Mouse (Mus musculus): ENCODE measurements around the gene Emilin3. TPM values are rescaled to one million over a fixed set of nuclear protein-coding genes. Genes with fewer than 3 reads are reported as not detected.
"Not testable (repeated sequence)": the region's sequence is repeated elsewhere in the genome, so short reads cannot be mapped to it uniquely, and the experiment has no call there.

The Emilin3 gene
- 2.8 and 5.0 TPM in 2 replicates for total RNA-seq (2012; rRNA removed)

DNA sequence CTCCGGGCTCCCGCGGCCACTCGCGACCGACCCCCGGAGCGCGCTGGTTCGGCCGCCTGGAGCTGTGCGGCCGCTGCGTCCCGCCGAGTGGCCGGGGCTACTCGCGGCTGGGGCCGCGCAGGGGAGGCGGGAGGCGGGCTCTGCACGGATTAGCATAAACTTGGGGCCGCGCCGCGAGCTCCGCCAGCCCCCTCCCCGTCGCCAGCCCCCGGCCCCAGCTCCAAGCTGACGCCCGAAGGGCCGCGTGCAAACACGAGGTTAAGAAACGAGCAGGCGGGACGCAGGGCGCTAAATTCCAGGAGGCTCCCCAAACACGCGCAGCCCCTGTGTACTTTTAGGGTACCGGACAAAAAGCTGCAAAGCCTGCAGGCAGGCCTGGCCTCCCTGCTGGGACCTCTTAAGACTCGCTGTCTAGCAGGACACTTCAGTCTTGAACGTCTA is at the start of gene Emilin3:
Gene Emilin3 (minus strand): TSS at position 98 of the 441 bp plus-strand sequence.
- TF ChIP-seq MAFK (IDR thresholded peaks at IDR 0.05; ENCODE audit: insufficient read depth, low read depth, low read length): no peak
- no peak for TF ChIP-seq HCFC1 (IDR thresholded peaks at IDR 0.05; ENCODE audit: borderline replicate concordance, insufficient read depth, low read length)
- TF ChIP-seq ZC3H11A (IDR thresholded peaks at IDR 0.05; ENCODE audit: borderline replicate concordance, low read depth, low read length): no peak
- TF ChIP-seq CHD2 (IDR thresholded peaks at IDR 0.05; ENCODE audit: low read depth, low read length): no peak
- TF ChIP-seq ZNF384 (IDR thresholded peaks at IDR 0.05; ENCODE audit: low read depth, low read length): no peak
- no peaks in the 10 kb centered on the region for H3K9me3 ChIP-seq (ENCODE audit: control insufficient read depth, insufficient read depth, low read depth, low read length)
- in situ Hi-C loops (cut with MboI; ENCODE audit: low sequenced_read_pairs in 2 of 2, unreplicated experiment in 2 of 2): no loop called here
- H3K27ac ChIP-seq (ENCODE audit: insufficient read depth, low read depth, low read length, poor library complexity, severe bottlenecking): no peak within 1 kb of the TSS
- peak within 1 kb of the TSS; percentile 52 to 85; a peak in 3 of 4 replicates for H3K4me3 ChIP-seq (ENCODE audit: insufficient read depth in 1 of 2, low read depth in 1 of 2, low read length in 2 of 2, poor library complexity in 1 of 2, severe bottlenecking in 1 of 2)
- H3K9ac ChIP-seq (ENCODE audit: insufficient read depth, low read depth, low read length, poor library complexity, severe bottlenecking): peak within 1 kb of the TSS; percentile 73
- DNase-seq (ENCODE audit: low read depth, low spot score): no peak
- H3K4me1 ChIP-seq (ENCODE audit: control insufficient read depth in 2 of 2, insufficient read depth in 2 of 2, low read length in 2 of 2, poor library complexity in 1 of 2): peaks cover 0 to 6% of the 10 kb centered on the region in 2 experiments; a peak in 2 of 4 replicates
- no peaks in the 10 kb centered on the region for H3K36me3 ChIP-seq (ENCODE audit: control insufficient read depth, insufficient read depth, low read length, poor library complexity, severe bottlenecking)

DNA sequence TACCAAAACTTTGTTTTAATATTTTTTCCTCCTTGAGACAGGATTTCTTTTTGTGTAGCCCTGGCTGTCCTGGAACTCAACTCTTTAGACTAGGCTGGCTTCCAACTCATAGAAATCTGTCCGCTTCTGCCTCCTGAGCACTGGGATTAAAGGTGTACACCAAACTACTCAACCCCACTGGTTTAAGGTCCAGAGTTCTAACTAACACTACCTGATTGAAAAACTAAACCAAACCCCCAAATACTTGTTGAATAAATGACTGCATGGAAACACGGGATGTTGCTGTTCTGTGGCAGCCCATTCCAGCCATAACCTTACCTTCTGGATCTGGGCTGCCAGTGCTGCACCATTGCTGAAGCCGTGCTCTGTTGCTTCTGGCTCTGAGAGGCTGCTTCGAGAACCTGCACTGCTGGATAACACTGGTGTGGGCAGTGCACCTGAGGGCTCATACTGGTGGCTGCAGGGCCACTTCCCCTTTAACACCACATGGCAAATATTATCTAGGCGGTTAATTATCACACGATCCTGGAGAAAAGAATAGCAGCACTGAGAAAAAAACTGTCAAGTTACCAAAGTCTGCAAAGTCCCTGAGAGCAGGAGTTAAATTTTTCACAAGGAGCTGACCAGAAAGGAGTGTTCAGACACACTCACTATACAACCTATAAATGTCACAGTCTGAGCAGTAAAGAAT is 49.0 kb upstream of the Emilin3 start:
- Histone ChIP-seq H3K4me3 (ENCODE audit: insufficient read depth in 1 of 2, low read depth in 1 of 2, low read length in 2 of 2, poor library complexity in 1 of 2, severe bottlenecking in 1 of 2) (no peak overlapping the region), H3K4me1 (ENCODE audit: control insufficient read depth in 2 of 2, insufficient read depth in 2 of 2, low read length in 2 of 2, poor library complexity in 1 of 2) (peaks cover 2 to 5% of the 10 kb centered on the region in 2 experiments; a peak in 2 of 4 replicates), H3K9me3 (ENCODE audit: control insufficient read depth, insufficient read depth, low read depth, low read length) (no peaks in the 10 kb centered on the region), H3K36me3 (ENCODE audit: control insufficient read depth, insufficient read depth, low read length, poor library complexity, severe bottlenecking) (peaks cover 22% of the 10 kb centered on the region), H3K27ac (ENCODE audit: insufficient read depth, low read depth, low read length, poor library complexity, severe bottlenecking) (no peak overlapping the region), H3K9ac (ENCODE audit: insufficient read depth, low read depth, low read length, poor library complexity, severe bottlenecking) (no peak overlapping the region)
- DNase-seq (ENCODE audit: low read depth, low spot score): no peak
- in situ Hi-C loops (cut with MboI; ENCODE audit: low sequenced_read_pairs in 2 of 2, unreplicated experiment in 2 of 2): no loop called here
- TF ChIP-seq MAFK (IDR thresholded peaks at IDR 0.05; ENCODE audit: insufficient read depth, low read depth, low read length) (no peak), HCFC1 (IDR thresholded peaks at IDR 0.05; ENCODE audit: borderline replicate concordance, insufficient read depth, low read length) (no peak)

DNA sequence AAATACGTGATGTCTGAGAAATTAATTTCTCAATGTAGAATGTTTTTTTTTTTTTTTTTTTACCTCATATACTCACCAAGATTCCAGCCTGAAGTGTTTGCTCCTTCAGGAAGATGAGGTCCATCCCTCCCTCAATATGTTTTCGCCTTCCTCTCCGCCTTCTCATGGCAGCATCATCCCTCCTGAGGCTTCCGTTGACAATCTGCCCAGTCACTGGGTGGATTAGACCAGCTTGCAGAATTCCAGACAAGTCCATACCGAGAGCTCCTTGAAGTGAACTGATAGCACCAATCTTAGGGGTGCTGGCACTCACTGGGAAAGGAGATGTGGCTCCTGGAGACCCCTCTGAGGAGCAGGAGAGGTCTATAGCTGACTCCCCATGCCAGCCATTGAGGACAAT is 47.8 kb upstream of the Emilin3 start:
- TF ChIP-seq MAFK (IDR thresholded peaks at IDR 0.05; ENCODE audit: insufficient read depth, low read depth, low read length) (no peak), ZNF384 (IDR thresholded peaks at IDR 0.05; ENCODE audit: low read depth, low read length) (no peak), CHD2 (IDR thresholded peaks at IDR 0.05; ENCODE audit: low read depth, low read length) (no peak), HCFC1 (IDR thresholded peaks at IDR 0.05; ENCODE audit: borderline replicate concordance, insufficient read depth, low read length) (no peak), ZC3H11A (IDR thresholded peaks at IDR 0.05; ENCODE audit: borderline replicate concordance, low read depth, low read length) (no peak)
- DNase-seq (ENCODE audit: low read depth, low spot score): no peak
- Histone ChIP-seq H3K4me1 (ENCODE audit: control insufficient read depth in 2 of 2, insufficient read depth in 2 of 2, low read length in 2 of 2, poor library complexity in 1 of 2) (peaks cover 2 to 5% of the 10 kb centered on the region in 2 experiments; a peak in 2 of 4 replicates), H3K36me3 (ENCODE audit: control insufficient read depth, insufficient read depth, low read length, poor library complexity, severe bottlenecking) (peaks cover 21% of the 10 kb centered on the region), H3K4me3 (ENCODE audit: insufficient read depth in 1 of 2, low read depth in 1 of 2, low read length in 2 of 2, poor library complexity in 1 of 2, severe bottlenecking in 1 of 2) (no peak overlapping the region), H3K27ac (ENCODE audit: insufficient read depth, low read depth, low read length, poor library complexity, severe bottlenecking) (no peak overlapping the region), H3K9me3 (ENCODE audit: control insufficient read depth, insufficient read depth, low read depth, low read length) (no peaks in the 10 kb centered on the region), H3K9ac (ENCODE audit: insufficient read depth, low read depth, low read length, poor library complexity, severe bottlenecking) (no peak overlapping the region)
- in situ Hi-C loops (cut with MboI; ENCODE audit: low sequenced_read_pairs in 2 of 2, unreplicated experiment in 2 of 2): no loop called here

DNA sequence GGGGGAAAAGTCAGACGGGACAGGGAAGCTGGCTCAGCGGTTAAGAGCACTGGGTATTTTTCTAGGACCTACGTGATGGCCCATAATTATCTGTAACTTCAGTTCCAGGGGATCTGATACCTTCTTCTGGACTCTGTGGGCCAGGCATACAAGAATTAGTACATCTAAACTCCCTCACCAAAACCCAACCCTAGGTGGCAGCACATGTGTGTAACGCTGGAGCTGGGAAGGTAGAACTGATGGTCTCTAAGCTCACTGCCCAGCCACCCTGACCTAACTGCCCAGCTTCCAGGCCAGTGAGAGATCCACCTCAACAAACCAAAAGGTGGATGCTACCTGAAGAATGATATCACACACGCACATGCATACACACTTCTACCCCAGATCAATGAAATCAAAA is 46.6 kb upstream of the Emilin3 start:
- H3K4me1 ChIP-seq (ENCODE audit: control insufficient read depth in 2 of 2, insufficient read depth in 2 of 2, low read length in 2 of 2, poor library complexity in 1 of 2): peaks cover 2 to 5% of the 10 kb centered on the region in 2 experiments; a peak in 2 of 4 replicates
- TF ChIP-seq ZC3H11A (IDR thresholded peaks at IDR 0.05; ENCODE audit: borderline replicate concordance, low read depth, low read length): no peak
- in situ Hi-C loops (cut with MboI; ENCODE audit: low sequenced_read_pairs in 2 of 2, unreplicated experiment in 2 of 2): no loop called here
- no peaks in the 10 kb centered on the region for H3K9me3 ChIP-seq (ENCODE audit: control insufficient read depth, insufficient read depth, low read depth, low read length)
- DNase-seq (ENCODE audit: low read depth, low spot score): peak; percentile 11
- H3K27ac ChIP-seq (ENCODE audit: insufficient read depth, low read depth, low read length, poor library complexity, severe bottlenecking): no peak overlapping the region
- H3K36me3 ChIP-seq (ENCODE audit: control insufficient read depth, insufficient read depth, low read length, poor library complexity, severe bottlenecking): peaks cover 22% of the 10 kb centered on the region
- no peak overlapping the region for H3K9ac ChIP-seq (ENCODE audit: insufficient read depth, low read depth, low read length, poor library complexity, severe bottlenecking)
- no peak overlapping the region for H3K4me3 ChIP-seq (ENCODE audit: insufficient read depth in 1 of 2, low read depth in 1 of 2, low read length in 2 of 2, poor library complexity in 1 of 2, severe bottlenecking in 1 of 2)

DNA sequence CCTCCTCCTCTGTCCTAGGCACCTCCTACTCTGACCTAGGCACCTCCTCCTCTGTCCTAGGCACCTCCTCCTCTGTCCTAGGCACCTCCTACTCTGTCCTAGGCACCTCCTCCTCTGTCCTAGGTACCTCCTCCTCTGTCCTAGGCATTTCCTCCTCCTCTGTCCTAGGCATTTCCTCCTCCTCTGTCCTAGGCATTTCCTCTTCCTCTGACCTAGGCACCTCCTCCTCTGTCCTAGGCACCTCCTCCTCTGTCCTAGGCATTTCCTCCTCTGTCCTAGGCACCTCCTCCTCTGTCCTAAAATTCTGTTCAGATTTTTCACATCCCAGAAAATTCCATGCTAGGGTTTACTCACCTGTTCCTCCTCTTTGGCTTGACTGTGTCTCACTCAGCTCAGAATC is 45.7 kb upstream of the Emilin3 start:
- in situ Hi-C loops (cut with MboI; ENCODE audit: low sequenced_read_pairs in 2 of 2, unreplicated experiment in 2 of 2); H3K27ac ChIP-seq (ENCODE audit: insufficient read depth, low read depth, low read length, poor library complexity, severe bottlenecking); H3K9me3 ChIP-seq (ENCODE audit: control insufficient read depth, insufficient read depth, low read depth, low read length); H3K4me1 ChIP-seq (ENCODE audit: control insufficient read depth in 2 of 2, insufficient read depth in 2 of 2, low read length in 2 of 2, poor library complexity in 1 of 2); H3K9ac ChIP-seq (ENCODE audit: insufficient read depth, low read depth, low read length, poor library complexity, severe bottlenecking); H3K4me3 ChIP-seq (ENCODE audit: insufficient read depth in 1 of 2, low read depth in 1 of 2, low read length in 2 of 2, poor library complexity in 1 of 2, severe bottlenecking in 1 of 2): not testable (repeated sequence)
- DNase-seq (ENCODE audit: low read depth, low spot score): peak; percentile 38
- peaks cover 27% of the 10 kb centered on the region for H3K36me3 ChIP-seq (ENCODE audit: control insufficient read depth, insufficient read depth, low read length, poor library complexity, severe bottlenecking)

DNA sequence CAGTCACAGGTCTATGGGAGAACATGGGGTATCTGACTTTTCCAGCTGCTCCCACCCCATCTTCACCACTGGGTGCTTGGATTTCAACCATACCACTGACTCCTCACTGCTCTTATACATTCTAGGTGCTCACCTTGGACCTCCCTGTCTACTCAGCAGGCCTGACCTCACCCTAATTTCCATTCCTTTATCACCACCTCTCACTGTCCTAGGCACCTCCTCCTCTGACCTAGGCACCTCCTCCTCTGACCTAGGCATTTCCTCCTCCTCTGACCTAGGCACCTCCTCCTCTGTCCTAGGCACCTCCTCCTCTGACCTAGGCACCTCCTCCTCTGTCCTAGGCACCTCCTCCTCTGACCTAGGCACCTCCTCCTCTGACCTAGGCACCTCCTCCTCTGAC is 45.2 kb upstream of the Emilin3 start:
- H3K4me1 ChIP-seq (ENCODE audit: control insufficient read depth in 2 of 2, insufficient read depth in 2 of 2, low read length in 2 of 2, poor library complexity in 1 of 2); in situ Hi-C loops (cut with MboI; ENCODE audit: low sequenced_read_pairs in 2 of 2, unreplicated experiment in 2 of 2); H3K9me3 ChIP-seq (ENCODE audit: control insufficient read depth, insufficient read depth, low read depth, low read length); H3K4me3 ChIP-seq (ENCODE audit: insufficient read depth in 1 of 2, low read depth in 1 of 2, low read length in 2 of 2, poor library complexity in 1 of 2, severe bottlenecking in 1 of 2); H3K27ac ChIP-seq (ENCODE audit: insufficient read depth, low read depth, low read length, poor library complexity, severe bottlenecking); H3K9ac ChIP-seq (ENCODE audit: insufficient read depth, low read depth, low read length, poor library complexity, severe bottlenecking): not testable (repeated sequence)
- DNase-seq (ENCODE audit: low read depth, low spot score): peak; percentile 27
- peaks cover 29% of the 10 kb centered on the region for H3K36me3 ChIP-seq (ENCODE audit: control insufficient read depth, insufficient read depth, low read length, poor library complexity, severe bottlenecking)
